Mouse (Mus musculus) Muller cell, postnatal 12 days (primary cell): ENCODE results near the gene Gcg.

Experiments used
- DNase-seq: peaks from one replicate; pipeline ENCODE4 v3.0.0-alpha.2; 2015; ENCODE audit errors: inconsistent ontology term

Gcg gene

DNA sequence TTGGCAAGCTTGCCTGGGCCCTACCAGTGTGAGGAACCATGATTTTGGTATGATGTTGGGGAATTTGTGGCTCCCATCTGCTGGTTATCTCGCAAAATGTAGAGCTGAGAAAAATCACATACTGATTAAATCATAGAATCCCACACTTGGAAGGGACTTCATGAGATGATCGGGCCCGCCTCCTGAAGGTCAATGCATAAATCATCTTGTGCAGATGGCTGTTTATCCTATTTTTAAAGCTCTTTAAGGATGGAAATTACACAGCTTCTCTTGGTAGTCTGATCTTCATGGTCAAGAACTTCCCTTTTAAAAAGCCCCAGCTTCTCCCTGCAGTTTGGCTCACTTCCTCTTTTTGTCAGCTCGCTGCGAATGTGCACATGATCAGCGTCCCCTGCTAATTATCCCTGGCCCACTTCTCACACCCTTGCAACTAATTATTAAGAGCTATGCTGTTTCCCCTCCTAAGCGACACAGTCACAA, 23.2 kb downstream of the Gcg start:
- DNase-seq: no peak

DNA sequence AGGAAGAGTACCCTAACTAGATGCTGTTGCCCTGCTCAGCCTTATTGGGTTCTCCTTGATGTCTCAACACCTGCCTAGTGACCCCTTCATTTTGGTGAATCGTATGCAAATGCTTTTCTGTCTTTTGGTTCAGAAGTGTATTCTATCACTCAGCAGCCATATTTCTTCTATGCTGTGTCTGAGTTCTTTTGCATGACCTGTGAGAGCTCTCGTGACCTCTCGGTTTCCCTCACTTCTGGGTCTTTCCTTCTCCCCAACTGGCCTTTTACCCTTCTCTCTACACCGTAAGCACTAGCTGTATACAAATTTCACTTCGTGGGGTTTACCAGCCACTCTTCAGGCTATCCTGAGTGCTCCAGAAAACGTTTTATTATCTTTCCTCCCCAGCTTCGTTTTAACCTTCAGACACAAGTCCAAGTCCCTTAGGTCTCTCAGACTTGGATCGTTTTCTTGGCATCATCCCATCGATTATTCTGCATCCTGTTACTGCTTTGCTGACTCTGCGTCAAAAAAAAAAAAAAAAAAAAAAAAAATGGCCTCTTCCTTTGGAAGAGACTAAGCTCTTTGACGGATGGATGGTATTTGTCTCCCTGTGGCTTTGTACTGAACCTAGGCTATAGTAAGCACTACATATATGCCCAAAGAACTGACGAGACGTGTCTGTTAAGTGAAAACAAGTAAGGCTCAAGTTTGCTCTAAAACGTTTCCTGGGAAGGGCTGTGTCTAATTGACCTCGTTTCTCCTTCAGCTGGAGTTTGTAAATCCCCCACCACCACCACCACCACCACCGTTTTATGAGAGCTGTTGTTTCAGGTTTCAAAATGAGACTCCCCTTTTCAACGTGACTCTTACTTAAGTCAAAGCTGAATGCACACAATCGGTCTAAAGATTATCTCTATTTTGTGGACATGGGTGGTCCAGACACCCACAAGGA, 23.9 kb downstream of the Gcg start:
- DNase-seq: no peak

GRCm38 (mm10) chr2:62458070-62458469, 25.4 kb downstream of the Gcg start:
- peak; percentile 25 for DNase-seq

DNA sequence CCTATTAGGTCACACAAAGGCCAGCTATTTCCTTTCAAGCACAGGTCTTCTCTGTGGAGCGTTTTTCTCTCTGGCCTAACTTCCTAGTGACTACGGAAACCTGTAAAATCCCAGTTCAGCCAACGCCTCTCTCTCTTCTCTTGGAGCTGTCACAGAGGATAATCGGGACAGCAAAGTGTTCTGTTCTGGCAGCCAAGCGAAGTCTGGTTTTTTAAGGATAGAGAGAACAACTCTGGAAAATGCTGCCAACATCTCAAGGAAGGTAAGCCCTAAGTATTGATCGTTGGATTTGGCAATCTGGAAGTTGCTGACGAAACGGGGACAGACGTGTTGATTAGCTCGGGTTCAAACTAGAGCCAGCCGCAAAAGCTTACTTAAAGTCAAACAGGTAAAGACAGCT, 28.5 kb downstream of the Gcg start:
- no peak for DNase-seq

- DNase-seq: no peak
These were observed 29.4 kb downstream of the Gcg start for GRCm38 (mm10) chr2:62454033-62454432.

DNA sequence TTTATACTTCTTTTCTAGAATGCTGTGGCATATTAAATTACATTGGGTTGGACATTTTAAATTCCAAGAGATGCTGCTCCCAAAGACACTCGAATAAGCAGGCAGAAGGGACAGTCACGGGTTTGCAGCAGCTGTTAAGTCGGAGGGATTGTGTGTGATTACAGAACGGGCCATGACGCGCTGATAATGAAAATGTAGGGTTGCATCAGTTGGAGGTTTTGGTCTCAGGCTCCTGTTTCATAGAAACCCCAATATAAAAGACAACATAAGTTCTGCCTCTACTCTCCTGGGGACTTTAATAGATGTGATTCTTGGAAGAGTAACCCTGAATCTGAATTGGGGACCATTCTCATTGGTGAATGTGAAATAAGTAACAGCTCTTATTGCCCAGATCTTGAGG, 33.1 kb downstream of the Gcg start:
- no peak for DNase-seq

DNA sequence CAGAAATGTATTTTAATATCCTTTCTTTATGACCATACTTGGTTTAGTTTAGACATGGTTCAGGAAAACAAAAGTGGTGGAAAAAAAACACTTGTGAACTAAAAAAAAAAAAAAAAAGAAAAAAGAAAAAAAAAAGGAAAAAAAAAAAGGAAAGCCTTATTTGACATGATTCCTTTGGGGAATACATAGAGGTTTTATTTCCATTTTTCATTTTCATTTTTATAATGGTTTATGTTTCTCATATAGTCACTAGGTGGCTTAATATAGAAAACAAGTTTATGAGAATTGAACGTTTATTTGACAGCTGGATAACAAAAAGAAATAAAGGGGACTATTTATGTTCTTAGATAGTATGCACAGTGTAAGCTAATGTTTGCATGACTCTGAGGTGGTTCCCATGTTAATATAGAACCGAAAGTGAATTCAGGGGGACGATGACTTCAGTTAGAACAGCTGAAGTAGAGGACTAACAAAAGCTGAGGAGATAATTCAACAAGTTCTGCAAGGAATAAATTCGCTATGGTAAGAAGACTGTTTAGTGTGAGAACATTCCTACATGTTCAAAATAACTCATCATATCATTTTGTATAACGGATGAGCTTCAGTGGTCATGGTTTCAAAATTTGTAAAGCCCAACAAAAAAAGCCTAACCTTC, 33.6 kb downstream of the Gcg start:
- no peak for DNase-seq

- DNase-seq: no peak
These were observed 42.5 kb downstream of the Gcg start for GRCm38 (mm10) chr2:62440802-62441544.

- DNase-seq: no peak
These were observed 43.4 kb downstream of the Gcg start for GRCm38 (mm10) chr2:62440083-62440482.

DNA sequence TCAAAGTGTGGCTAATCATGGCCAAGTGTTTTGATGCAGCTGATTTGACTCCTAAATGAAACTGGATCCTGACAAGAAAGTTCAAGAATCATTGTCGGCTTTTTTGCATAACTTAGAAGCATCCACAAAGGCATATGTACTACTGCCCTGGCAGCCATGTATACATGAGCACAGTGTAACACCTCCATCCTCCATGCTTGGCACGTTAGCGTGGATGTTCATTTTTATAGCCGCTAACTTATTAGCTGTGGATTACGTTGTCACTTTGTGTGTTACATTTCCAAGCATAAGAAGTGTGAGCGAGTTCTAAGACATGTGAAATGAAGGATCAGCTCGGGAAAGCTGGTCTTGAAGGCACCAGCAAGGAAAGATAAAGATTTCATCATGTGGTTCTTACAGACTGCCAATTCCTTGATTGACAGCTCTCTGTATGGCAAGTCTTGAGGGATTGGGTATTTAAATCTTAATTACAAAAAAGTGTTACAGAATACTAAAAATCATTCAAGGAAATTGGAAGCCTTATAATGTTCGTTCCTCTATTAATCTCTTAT, 52.1 kb downstream of the Gcg start:
- DNase-seq: no peak

DNA sequence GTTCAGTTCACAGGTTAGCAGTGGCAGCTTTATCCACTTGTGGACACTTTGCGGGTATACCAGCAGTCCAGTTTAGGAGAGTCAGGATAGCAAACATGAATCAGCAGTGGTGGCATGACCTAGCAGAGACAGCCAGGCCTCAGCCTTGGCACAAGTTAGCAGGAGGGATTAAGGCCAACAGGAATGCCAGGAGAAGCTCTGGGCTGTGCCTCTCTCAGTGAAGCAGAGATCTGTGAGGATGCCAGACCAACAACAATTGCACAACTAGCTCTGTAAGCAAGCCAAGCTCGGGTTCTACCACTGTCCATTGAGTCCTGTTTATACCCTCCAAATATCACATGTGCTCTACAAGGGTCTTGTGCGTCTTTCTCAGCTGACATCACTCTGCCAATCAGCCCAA, 57.5 kb downstream of the Gcg start:
- peak; percentile 50 for DNase-seq
